Mouse (Mus musculus): ENCODE results near the gene Ddx55.
"Not testable (repeated sequence)": the region's sequence is repeated elsewhere in the genome, so short reads cannot be mapped to it uniquely, and the experiment has no call there.

Ddx55 gene

GRCm38 (mm10) chr5:124538813-124539792, 13.6 kb upstream of the Ddx55 start:
- DNase-seq (ENCODE audit: low read depth): peak; percentile 78

- DNase-seq (ENCODE audit: low read depth): no peak
Observed at GRCm38 (mm10) chr5:124539905-124540304, 12.8 kb upstream of the Ddx55 start.

DNA sequence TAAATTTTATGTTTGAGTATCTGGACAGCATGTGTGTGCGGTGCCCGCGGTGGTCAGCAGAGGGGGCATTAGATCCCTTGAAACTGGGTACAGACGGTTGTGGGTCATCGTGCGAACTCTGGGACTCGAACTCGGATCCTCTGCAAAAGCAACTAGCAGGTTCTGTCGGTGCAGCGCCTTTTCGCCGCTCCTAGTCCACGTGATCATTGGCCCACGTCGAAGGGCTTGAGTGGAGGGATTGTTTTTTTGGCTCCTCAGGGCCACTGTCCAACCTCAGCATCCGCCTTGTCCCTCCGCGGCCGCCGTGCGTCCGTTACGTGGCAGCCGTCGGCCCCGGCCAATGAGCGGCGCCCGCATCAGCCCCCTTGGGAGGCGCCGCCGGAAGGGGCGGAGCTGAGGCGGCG, 12.3 kb upstream of the Ddx55 start, which contains the start of gene Tmed2:
Gene Tmed2, plus strand, starts transcription at position 313 of the 404 bp plus-strand sequence.
- DNase-seq (ENCODE audit: low read depth): peak; percentile 98

GRCm38 (mm10) chr5:124540905-124541601, 11.6 kb upstream of the Ddx55 start:
- peak; percentile 71 for DNase-seq (ENCODE audit: low read depth)

GRCm38 (mm10) chr5:124541602-124541973, 11.1 kb upstream of the Ddx55 start:
- DNase-seq (ENCODE audit: low read depth): no peak

GRCm38 (mm10) chr5:124550737-124551136, 1.9 kb upstream of the Ddx55 start:
- DNase-seq (ENCODE audit: low read depth): not testable (repeated sequence)

- peak; percentile 41 for DNase-seq (ENCODE audit: low read depth)
Observed at GRCm38 (mm10) chr5:124551349-124552093, 1.1 kb upstream of the Ddx55 start.

- peak; percentile 17 for DNase-seq (ENCODE audit: low read depth)
Observed at GRCm38 (mm10) chr5:124552094-124552472, 581 bp upstream of the Ddx55 start.

GRCm38 (mm10) chr5:124553607-124554006, 943 bp downstream of the Ddx55 start:
- no peak for DNase-seq (ENCODE audit: low read depth)

- DNase-seq (ENCODE audit: low read depth): peak; percentile 77
Observed at GRCm38 (mm10) chr5:124555145-124555544, 2.5 kb downstream of the Ddx55 start.

DNA sequence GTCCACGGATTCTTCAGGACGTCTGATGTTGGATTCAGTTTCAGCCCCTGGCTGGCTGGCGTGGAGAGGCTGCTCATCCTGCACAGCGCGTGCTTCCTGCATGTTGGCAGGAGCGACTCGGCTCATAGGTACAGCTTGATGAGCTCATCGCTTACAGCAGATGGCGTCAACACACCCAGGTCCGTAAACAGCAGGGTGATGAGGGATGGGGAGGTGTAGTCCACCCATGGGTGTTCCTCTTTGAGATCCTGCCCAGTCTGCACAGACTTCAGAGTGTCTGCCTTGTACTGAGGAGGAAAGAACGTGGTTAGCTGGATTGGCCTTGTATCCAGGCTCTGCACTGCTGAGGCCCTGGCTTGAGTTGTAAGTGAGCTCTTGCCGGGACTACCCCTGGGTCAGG, 18.4 kb downstream of the Ddx55 start:
- no peak for DNase-seq (ENCODE audit: low read depth)

DNA sequence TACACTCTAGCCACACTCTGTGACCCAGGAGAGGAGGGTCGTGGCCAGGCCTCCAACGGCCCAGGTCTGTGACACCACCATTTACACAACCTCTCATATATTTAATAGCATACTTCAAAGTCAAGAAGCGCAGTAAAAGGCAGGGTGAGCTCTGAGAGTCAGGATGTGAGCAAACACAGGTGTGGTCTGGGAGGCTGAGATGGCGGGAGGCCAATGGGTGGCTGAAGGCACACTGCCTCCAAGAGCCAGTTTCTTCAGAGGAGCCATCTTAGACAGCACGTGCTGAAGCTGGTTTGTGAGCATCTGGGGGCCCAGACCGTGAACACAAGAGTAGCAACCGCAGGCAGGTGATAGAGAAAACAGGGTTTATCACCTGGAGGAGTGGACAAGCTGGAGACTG, 22.8 kb downstream of the Ddx55 start:
- no peak for DNase-seq (ENCODE audit: low read depth)

GRCm38 (mm10) chr5:124578633-124579317, 26.1 kb downstream of the Ddx55 start, which contains the start of the genes Eif2b1 and Gtf2h3:
TSS of gene Eif2b1 (minus strand) at chr5:124579131.
TSS of gene Gtf2h3 (plus strand) at chr5:124579140.
- peak; percentile 98 for DNase-seq (ENCODE audit: low read depth)

DNA sequence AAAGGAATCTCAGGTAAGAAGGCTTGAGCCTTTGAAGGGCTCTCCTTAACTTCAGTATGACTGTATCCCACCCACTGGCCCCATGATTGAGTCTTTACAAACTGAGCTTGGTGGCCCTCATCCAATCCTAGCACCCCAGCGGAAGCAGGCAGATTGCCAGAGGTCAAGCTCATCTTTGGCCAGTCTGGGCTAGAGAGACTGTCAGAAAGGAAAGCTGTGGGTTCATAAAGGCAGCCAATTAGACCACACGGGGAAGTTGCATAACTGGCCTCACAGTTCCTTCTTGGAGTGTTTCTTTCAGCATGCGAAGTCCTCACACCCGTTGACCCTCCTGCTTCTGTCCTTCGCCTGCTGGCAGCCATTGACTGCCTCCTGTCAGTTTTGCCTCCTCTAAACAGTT, 29.9 kb downstream of the Ddx55 start:
- peak; percentile 36 for DNase-seq (ENCODE audit: low read depth)

DNA sequence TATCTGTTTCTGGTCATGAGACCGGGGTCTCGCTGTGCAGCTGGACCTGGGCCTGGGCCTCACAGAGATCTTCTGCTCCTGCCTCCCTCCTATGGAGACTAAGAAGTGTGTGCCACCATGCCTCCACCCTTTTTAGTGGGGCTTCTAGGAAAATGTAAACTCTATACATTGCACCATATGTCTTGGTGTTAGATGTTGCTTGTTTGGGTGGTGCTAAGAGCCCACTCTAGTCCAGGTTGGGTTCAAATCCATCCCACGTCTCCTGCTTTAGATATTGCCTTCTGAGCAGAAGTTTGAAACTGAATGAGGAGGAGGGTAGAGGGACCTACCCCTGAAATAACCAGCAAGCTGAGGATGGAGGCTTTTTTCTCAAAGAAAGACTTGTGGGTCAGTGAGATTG, 40.1 kb downstream of the Ddx55 start:
- DNase-seq (ENCODE audit: low read depth): no peak

- peak; percentile 97 for DNase-seq (ENCODE audit: low read depth)
Observed at GRCm38 (mm10) chr5:124598224-124599174, 45.8 kb downstream of the Ddx55 start.

DNA sequence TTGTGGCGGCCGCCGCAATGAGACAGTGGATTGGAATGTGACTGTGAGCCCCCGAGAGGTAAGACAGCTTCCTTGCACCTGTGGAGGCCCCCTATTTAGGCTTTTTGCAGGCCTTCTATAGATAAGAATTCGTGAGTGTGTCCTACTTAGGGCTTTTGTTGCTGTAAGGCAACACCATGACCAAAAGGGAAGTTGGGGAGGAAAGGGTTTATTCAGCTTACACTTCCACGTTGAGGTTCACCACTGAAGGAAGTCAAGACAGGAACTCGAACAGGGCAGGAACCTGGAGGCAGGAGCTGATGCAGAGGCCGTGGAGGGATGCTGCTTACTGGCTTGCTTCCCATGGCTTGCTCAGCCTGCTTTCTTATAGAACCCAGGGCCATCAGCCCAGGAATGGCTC, 47.1 kb downstream of the Ddx55 start:
- not testable (repeated sequence) for DNase-seq (ENCODE audit: low read depth)

- peak; percentile 80 for DNase-seq (ENCODE audit: low read depth)
Observed at GRCm38 (mm10) chr5:124602349-124602748, 49.7 kb downstream of the Ddx55 start.

GRCm38 (mm10) chr5:124604296-124604695, 51.6 kb downstream of the Ddx55 start:
- DNase-seq (ENCODE audit: low read depth): peak; percentile 12

GRCm38 (mm10) chr5:124605041-124605622, 52.5 kb downstream of the Ddx55 start:
- no peak for DNase-seq (ENCODE audit: low read depth)

Measured in NIH3T3 (cell line).